Mouse (Mus musculus) kidney, postnatal 0 days (tissue): ENCODE results near the gene Asf1b. TPM values are rescaled to one million over a fixed set of nuclear protein-coding genes. Genes with fewer than 3 reads are reported as not detected.

Experiments used
- ATAC-seq: fragments of 200-750 bp; cut with Nextera tagmentation; replicated peaks from 2 replicates; pipeline ENCODE4 v1.8.0; 2017; ENCODE audit warnings: low read depth, moderate number of reproducible peaks, moderate TSS enrichment, moderate library complexity; ENCODE audit not compliant: low FRiP score
- DNase-seq: peaks from one replicate; pipeline ENCODE4 v3.0.0-alpha.2; 2016; ENCODE audit warnings: low spot score
- H3K27ac ChIP-seq: fragments of 300-500 bp; sonication (generic); 2 replicates; pipeline ENCODE4 v1.5.1; 2014; ENCODE audit warnings: mild to moderate bottlenecking
- H3K27me3 ChIP-seq: fragments of 300-500 bp; sonication (generic); 2 replicates; pipeline ENCODE4 v1.6.1; 2014; ENCODE audit warnings: low read length, mixed read lengths; ENCODE audit not compliant: insufficient read depth
- H3K36me3 ChIP-seq: fragments of 300-500 bp; sonication (generic); 2 replicates; pipeline ENCODE4 v1.6.1; 2014; ENCODE audit warnings: low read length, mixed read lengths; ENCODE audit not compliant: insufficient read depth
- H3K4me1 ChIP-seq: fragments of 300-500 bp; sonication (generic); replicated peaks from 2 replicates; pipeline ENCODE4 v1.6.1; 2014; ENCODE audit warnings: antibody characterized with exemption, low read length, mixed read lengths; ENCODE audit not compliant: insufficient read depth
- H3K4me2 ChIP-seq: fragments of 300-500 bp; sonication (generic); 2 replicates; pipeline ENCODE4 v1.6.1; 2014; ENCODE audit warnings: mild to moderate bottlenecking, low read length, moderate library complexity, mixed read lengths
- H3K4me3 ChIP-seq: fragments of 300-500 bp; sonication (generic); replicated peaks from 2 replicates; pipeline ENCODE4 v1.5.1; 2014; ENCODE audit warnings: low read depth, low read length
- H3K9ac ChIP-seq: fragments of 300-500 bp; sonication (generic); 2 replicates; pipeline ENCODE4 v1.6.1; 2014; ENCODE audit warnings: low read depth, low read length
- H3K9me3 ChIP-seq: fragments of 300-500 bp; sonication (generic); replicated peaks from 2 replicates; pipeline ENCODE4 v1.6.1; 2016; ENCODE audit warnings: low read length, inconsistent platforms, mixed read lengths
- CTCF ChIP-seq: IDR thresholded peaks from 2 replicates; pipeline ENCODE4 v1.5.1; 2016; ENCODE audit warnings: antibody characterized with exemption, low read depth, mild to moderate bottlenecking, moderate library complexity
- WGBS: fragments of 180-500 bp; shearing (Covaris S2); extraction: QIAGEN DNeasy Blood & Tissue Kit; methylation state at CpG from one replicate; pipeline ENCODE4 v1.1.7; 2014; 5-methylcytosine and 5-hydroxymethylcytosine counted together
- polyA plus RNA-seq: library from polyadenylated mRNA; unstranded; fragments of >200 nt; fragmentation: Nextera tagmentation; extraction: Ambion mirVana; gene quantifications from 2 replicates; pipeline ENCODE4 v1.2.1, GENCODE M21; 2015

Asf1b gene
- polyA plus RNA-seq, 1 experiment from 2014 or later, result 23.0 TPM

DNA sequence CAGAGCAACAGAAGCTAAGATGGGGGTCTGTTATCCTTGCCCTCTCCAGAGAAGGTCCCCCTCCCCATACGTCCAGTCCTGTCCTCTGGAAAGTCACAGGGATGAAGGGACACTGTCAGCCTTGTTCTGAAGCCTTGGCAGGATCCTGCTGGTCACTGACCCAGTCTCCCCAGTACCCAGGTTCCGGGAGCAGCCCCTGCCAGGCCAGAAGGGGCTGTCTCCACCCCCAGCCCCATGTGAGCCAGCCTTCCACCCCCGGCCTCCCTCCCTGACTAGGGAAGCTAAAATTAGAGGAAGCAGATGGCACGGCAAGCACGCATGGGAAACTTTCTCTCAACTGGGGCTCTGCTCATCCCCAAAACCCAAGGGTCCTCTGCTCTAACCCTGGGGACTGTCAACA is 39.3 kb upstream of the Asf1b start:
- H3K36me3 ChIP-seq, result 0 out of 2 replicates have a peak, but pooled peaks cover 4% of the 10 kb centered on the region
- 75% methylated on average over 5 of the region's 5 CpGs for WGBS

GRCm38 (mm10) chr8:83917566-83917965 is 37.7 kb upstream of the Asf1b start:
- WGBS, result 79% methylated on average over 6 of the region's 6 CpGs

More for the DNA sequence above, 39.3 kb upstream of the Asf1b start:
- no peak for TF ChIP-seq CTCF
- Histone ChIP-seq H3K27me3 (no peaks in the 10 kb centered on the region), H3K4me1 (peaks cover 12% of the 10 kb centered on the region; the same call in 1 of the 2 replicates), H3K9ac (no peak overlapping the region), H3K9me3 (no peaks in the 10 kb centered on the region), H3K27ac (no peak overlapping the region), H3K4me3 (no peak overlapping the region), H3K4me2 (no peak overlapping the region)
- DNase-seq (no peak), ATAC-seq (no peak)

DNA sequence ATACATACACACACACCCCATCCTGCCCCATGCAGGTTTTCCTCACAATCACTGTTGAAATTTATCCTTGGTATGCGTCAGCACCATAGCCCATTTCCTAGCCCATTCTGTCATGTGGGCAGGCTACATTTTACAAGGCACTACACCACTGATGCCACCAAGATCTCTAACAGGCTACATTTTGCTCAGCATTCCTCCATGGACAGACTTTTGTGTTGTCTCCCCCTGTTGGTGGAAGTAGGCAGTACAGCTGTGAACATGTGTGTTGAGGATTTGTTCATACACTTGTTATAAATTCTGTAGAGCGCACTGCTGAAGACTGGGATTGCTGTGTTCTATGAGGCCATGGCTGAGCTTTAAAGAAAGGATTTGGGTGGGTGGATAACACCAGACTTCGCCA is 33.7 kb upstream of the Asf1b start:
- Histone ChIP-seq H3K27ac (no peak overlapping the region), H3K27me3 (no peaks in the 10 kb centered on the region), H3K4me1 (0 out of 2 replicates have a peak, but pooled peaks cover 3% of the 10 kb centered on the region), H3K4me3 (no peak overlapping the region), H3K4me2 (no peak overlapping the region), H3K9ac (no peak overlapping the region), H3K9me3 (no peaks in the 10 kb centered on the region), H3K36me3 (peaks cover 21% of the 10 kb centered on the region)
- ATAC-seq, result no peak
- DNase-seq, result peak; percentile 83
- peak; percentile 95 for TF ChIP-seq CTCF
- WGBS, result 69% methylated on average over 3 of the region's 3 CpGs

More at GRCm38 (mm10) chr8:83917566-83917965, 37.7 kb upstream of the Asf1b start:
- H3K4me3 ChIP-seq, result no peak overlapping the region
- no peaks in the 10 kb centered on the region for H3K9me3 ChIP-seq
- H3K9ac ChIP-seq, result no peak overlapping the region
- TF ChIP-seq CTCF, result no peak
- H3K27me3 ChIP-seq, result no peaks in the 10 kb centered on the region
- no peak for DNase-seq
- no peak overlapping the region for H3K27ac ChIP-seq
- H3K4me1 ChIP-seq, result peaks cover 5% of the 10 kb centered on the region; the same call in 1 of the 2 replicates
- no peak for ATAC-seq
- H3K4me2 ChIP-seq, result no peak overlapping the region
- peaks cover 10% of the 10 kb centered on the region; the same call in 1 of the 2 replicates for H3K36me3 ChIP-seq

DNA sequence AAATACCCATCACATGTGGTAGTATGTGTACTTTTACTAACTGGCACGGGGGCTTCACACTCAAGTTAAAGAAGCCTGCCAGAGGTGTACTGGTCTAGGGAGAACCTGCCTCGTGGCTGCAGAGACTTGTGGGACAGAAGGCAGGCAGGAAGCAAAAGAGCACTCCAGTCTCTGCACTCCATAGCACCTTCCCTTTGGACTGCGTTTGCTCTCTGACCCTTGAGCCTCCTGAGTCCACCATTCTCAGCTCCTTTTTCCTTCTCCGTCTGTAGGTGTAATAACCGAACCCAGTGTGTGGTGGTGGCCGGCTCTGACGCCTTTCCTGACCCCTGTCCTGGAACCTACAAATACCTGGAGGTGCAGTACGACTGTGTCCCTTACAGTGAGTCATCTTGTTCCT is 32.6 kb upstream of the Asf1b start:
- no peak for TF ChIP-seq CTCF
- H3K9ac ChIP-seq, result no peak overlapping the region
- ATAC-seq (no peak), DNase-seq (no peak)
- H3K4me2 ChIP-seq, result no peak overlapping the region
- no peak overlapping the region for H3K4me3 ChIP-seq
- H3K27ac ChIP-seq, result no peak overlapping the region
- WGBS, result 90% methylated on average over 8 of the region's 8 CpGs
- no peaks in the 10 kb centered on the region for H3K27me3 ChIP-seq
- H3K36me3 ChIP-seq, result peaks cover 21% of the 10 kb centered on the region
- H3K4me1 ChIP-seq, result 0 out of 2 replicates have a peak, but pooled peaks cover 3% of the 10 kb centered on the region
- H3K9me3 ChIP-seq, result no peaks in the 10 kb centered on the region

- Histone ChIP-seq H3K4me1 (0 out of 2 replicates have a peak, but pooled peaks cover 3% of the 10 kb centered on the region), H3K36me3 (peaks cover 23% of the 10 kb centered on the region), H3K9ac (no peak overlapping the region), H3K9me3 (no peaks in the 10 kb centered on the region), H3K4me2 (no peak overlapping the region), H3K27me3 (no peaks in the 10 kb centered on the region), H3K27ac (no peak overlapping the region), H3K4me3 (no peak overlapping the region)
- TF ChIP-seq CTCF, result no peak
- ATAC-seq (peak; percentile 23), DNase-seq (no peak)
- WGBS, result 81% methylated on average over 5 of the region's 5 CpGs
Observed at GRCm38 (mm10) chr8:83924585-83924984, 30.7 kb upstream of the Asf1b start.

DNA sequence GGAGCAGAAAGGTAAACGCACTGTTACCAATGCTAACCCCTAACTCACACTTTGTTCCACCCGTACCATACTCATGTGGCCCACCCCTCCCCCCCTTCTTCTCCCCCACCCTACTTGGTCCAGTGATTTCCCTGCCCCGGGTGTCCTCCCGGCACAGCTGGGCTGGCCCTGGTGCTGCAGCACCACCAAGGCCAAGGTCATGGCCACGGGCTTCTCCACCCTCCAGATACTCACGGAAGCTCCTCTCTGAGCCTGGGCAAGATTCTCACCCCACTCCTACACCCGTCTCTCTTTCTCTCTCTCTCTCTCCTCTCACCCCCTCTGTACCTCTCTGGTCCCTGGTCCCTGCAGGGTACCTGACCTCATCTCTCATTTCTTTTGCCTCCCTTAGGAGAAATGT is 29.0 kb upstream of the Asf1b start:
- WGBS, result 34% methylated on average over 7 of the region's 7 CpGs
- DNase-seq (no peak), ATAC-seq (no peak)
- no peaks in the 10 kb centered on the region for H3K9me3 ChIP-seq
- no peak for TF ChIP-seq CTCF
- no peak overlapping the region for H3K27ac ChIP-seq
- H3K27me3 ChIP-seq, result no peaks in the 10 kb centered on the region
- H3K9ac ChIP-seq, result no peak overlapping the region
- no peak overlapping the region for H3K4me3 ChIP-seq
- H3K4me1 ChIP-seq, result 0 out of 2 replicates have a peak, but pooled peaks cover 3% of the 10 kb centered on the region
- peaks cover 32% of the 10 kb centered on the region for H3K36me3 ChIP-seq
- no peak overlapping the region for H3K4me2 ChIP-seq

- Histone ChIP-seq H3K9ac (no peak overlapping the region), H3K4me3 (no peak overlapping the region), H3K36me3 (peaks cover 84% of the 10 kb centered on the region), H3K27ac (no peak overlapping the region), H3K4me2 (no peak overlapping the region), H3K9me3 (no peaks in the 10 kb centered on the region), H3K27me3 (no peaks in the 10 kb centered on the region), H3K4me1 (no peaks in the 10 kb centered on the region)
- WGBS, result 86% methylated on average over 5 of the region's 5 CpGs
- no peak for ATAC-seq
- DNase-seq, result no peak
- TF ChIP-seq CTCF, result no peak
Observed at GRCm38 (mm10) chr8:83934222-83934621, 21.1 kb upstream of the Asf1b start.
